Mouse (Mus musculus): ENCODE results near the gene Btf3. TPM values are rescaled to one million over a fixed set of nuclear protein-coding genes. Genes with fewer than 3 reads are reported as not detected.

Gene Btf3
- polyA plus RNA-seq, 1 experiment from 2014 or later: 661 TPM

DNA sequence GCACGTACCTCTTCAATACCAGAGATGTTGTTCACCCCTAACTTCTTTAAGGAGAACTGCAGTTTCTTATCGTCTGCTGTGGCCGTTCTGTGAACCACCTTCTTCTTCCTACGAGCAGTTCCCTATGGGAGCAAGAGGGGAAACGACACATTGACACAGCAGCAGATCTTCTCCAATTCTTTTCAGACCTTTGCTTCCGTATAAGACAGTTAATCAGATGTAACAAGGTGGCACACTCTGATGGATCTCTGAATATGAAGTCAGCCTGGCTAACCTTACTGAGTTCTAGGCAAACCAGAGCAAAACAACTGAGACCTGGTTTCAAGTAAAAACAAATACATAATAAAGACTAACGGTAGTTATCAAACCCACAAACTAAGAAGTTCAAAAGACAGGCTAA, 3.2 kb downstream of the Btf3 start:
- WGBS: 66% methylated on average over 7 of the region's 7 CpGs
- Histone ChIP-seq H3K36me3 (ENCODE audit: control insufficient read depth, insufficient read depth, low read length) (peaks cover 43% of the 10 kb centered on the region), H3K27me3 (ENCODE audit: control insufficient read depth, insufficient read depth, low read depth, low read length) (no peaks in the 10 kb centered on the region), H3K27ac (ENCODE audit: low read length) (no peak overlapping the region), H3K4me3 (ENCODE audit: low read length) (no peak overlapping the region), H3K4me2 (ENCODE audit: low read depth, low read length) (no peak overlapping the region), H3K9ac (ENCODE audit: low read length) (no peak overlapping the region), H3K9me3 (ENCODE audit: control insufficient read depth, low read length) (no peaks in the 10 kb centered on the region), H3K4me1 (replicated peaks; ENCODE audit: control insufficient read depth, insufficient read depth, low read length) (peaks cover 16% of the 10 kb centered on the region)
- ATAC-seq (ENCODE audit: low read depth): no peak

DNA sequence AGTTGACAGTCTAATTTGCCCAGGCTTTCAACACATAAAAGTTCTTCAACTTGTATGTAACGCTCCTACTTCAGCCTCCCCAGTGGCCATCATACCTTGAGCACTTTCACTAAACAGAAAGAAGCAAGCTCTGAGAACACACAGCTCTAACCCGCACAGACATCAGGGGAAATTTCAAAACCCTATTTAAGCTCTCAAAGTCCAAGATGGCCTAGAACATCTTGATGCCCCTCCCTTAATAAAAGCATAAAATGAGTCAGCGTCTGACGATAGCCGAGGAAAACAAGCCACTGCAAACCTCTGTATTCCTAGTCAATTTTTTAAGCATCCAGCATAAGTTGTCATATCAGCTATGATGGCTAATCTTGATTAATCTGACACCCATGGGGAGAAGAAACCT, 5.2 kb downstream of the Btf3 start:
- H3K36me3 ChIP-seq (ENCODE audit: control insufficient read depth, insufficient read depth, low read length): peaks cover 44% of the 10 kb centered on the region
- H3K27ac ChIP-seq (ENCODE audit: low read length): no peak overlapping the region
- 93% methylated on average over 5 of the region's 5 CpGs for WGBS

GRCm38 (mm10) chr13:98308724-98309123, 8.1 kb downstream of the Btf3 start:
- Histone ChIP-seq H3K27ac (ENCODE audit: low read length) (no peak overlapping the region), H3K4me3 (ENCODE audit: low read length) (no peak overlapping the region), H3K36me3 (ENCODE audit: control insufficient read depth, insufficient read depth, low read length) (peaks cover 42% of the 10 kb centered on the region), H3K4me2 (ENCODE audit: low read depth, low read length) (no peak overlapping the region), H3K4me1 (replicated peaks; ENCODE audit: control insufficient read depth, insufficient read depth, low read length) (peaks cover 13% of the 10 kb centered on the region), H3K27me3 (ENCODE audit: control insufficient read depth, insufficient read depth, low read depth, low read length) (no peaks in the 10 kb centered on the region), H3K9ac (ENCODE audit: low read length) (no peak overlapping the region), H3K9me3 (ENCODE audit: control insufficient read depth, low read length) (no peaks in the 10 kb centered on the region)
- ATAC-seq (ENCODE audit: low read depth): no peak
- 71% methylated on average over 4 of the region's 4 CpGs for WGBS

More for the DNA sequence above, 5.2 kb downstream of the Btf3 start:
- Histone ChIP-seq H3K4me3 (ENCODE audit: low read length) (no peak overlapping the region), H3K4me1 (replicated peaks; ENCODE audit: control insufficient read depth, insufficient read depth, low read length) (peaks cover 20% of the 10 kb centered on the region), H3K4me2 (ENCODE audit: low read depth, low read length) (no peak overlapping the region), H3K9me3 (ENCODE audit: control insufficient read depth, low read length) (no peaks in the 10 kb centered on the region), H3K9ac (ENCODE audit: low read length) (no peak overlapping the region), H3K27me3 (ENCODE audit: control insufficient read depth, insufficient read depth, low read depth, low read length) (no peaks in the 10 kb centered on the region)
- no peak for ATAC-seq (ENCODE audit: low read depth)

DNA sequence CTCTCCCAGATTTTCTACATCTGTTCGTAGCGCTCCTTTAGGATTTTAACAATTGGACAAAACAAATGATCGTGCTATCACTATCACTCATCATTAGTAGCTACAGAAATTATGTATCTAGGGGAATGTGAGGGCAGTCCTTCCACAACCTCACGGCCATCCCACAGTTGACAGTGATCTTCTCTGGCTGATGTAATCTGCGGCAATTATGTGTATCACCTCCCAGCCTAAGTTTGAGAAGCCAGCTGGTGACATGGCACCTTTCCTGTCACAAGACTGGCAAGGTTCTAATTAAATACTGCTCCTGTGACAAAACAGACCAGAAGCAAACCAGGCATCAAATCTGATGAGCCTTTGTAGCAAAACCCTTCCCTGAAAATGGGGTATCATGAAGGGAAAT, 8.8 kb downstream of the Btf3 start:
- H3K4me2 ChIP-seq (ENCODE audit: low read depth, low read length): no peak overlapping the region
- H3K4me3 ChIP-seq (ENCODE audit: low read length): no peak overlapping the region
- peaks cover 11% of the 10 kb centered on the region for H3K4me1 ChIP-seq (replicated peaks; ENCODE audit: control insufficient read depth, insufficient read depth, low read length)
- ATAC-seq (ENCODE audit: low read depth): no peak
- H3K27me3 ChIP-seq (ENCODE audit: control insufficient read depth, insufficient read depth, low read depth, low read length): no peaks in the 10 kb centered on the region
- H3K36me3 ChIP-seq (ENCODE audit: control insufficient read depth, insufficient read depth, low read length): peaks cover 35% of the 10 kb centered on the region
- 71% methylated on average over 5 of the region's 5 CpGs for WGBS
- H3K9me3 ChIP-seq (ENCODE audit: control insufficient read depth, low read length): no peaks in the 10 kb centered on the region
- no peak overlapping the region for H3K27ac ChIP-seq (ENCODE audit: low read length)
- no peak overlapping the region for H3K9ac ChIP-seq (ENCODE audit: low read length)

- Histone ChIP-seq H3K27ac (ENCODE audit: low read length) (no peak overlapping the region), H3K4me3 (ENCODE audit: low read length) (no peak overlapping the region), H3K27me3 (ENCODE audit: control insufficient read depth, insufficient read depth, low read depth, low read length) (no peaks in the 10 kb centered on the region), H3K9ac (ENCODE audit: low read length) (no peak overlapping the region), H3K9me3 (ENCODE audit: control insufficient read depth, low read length) (no peaks in the 10 kb centered on the region), H3K4me1 (replicated peaks; ENCODE audit: control insufficient read depth, insufficient read depth, low read length) (peaks cover 11% of the 10 kb centered on the region), H3K36me3 (ENCODE audit: control insufficient read depth, insufficient read depth, low read length) (peaks cover 28% of the 10 kb centered on the region), H3K4me2 (ENCODE audit: low read depth, low read length) (peak overlapping the region; percentile 24; the same call in 1 of the 2 replicates)
- WGBS: 25% methylated on average over 14 of the region's 14 CpGs
- ATAC-seq (ENCODE audit: low read depth): peak; percentile 44; the same call in 1 of the 2 replicates
These were observed 9.8 kb downstream of the Btf3 start for GRCm38 (mm10) chr13:98306852-98307475.

- peaks cover 11% of the 10 kb centered on the region for H3K4me1 ChIP-seq (replicated peaks; ENCODE audit: control insufficient read depth, insufficient read depth, low read length)
- no peaks in the 10 kb centered on the region for H3K27me3 ChIP-seq (ENCODE audit: control insufficient read depth, insufficient read depth, low read depth, low read length)
- H3K27ac ChIP-seq (ENCODE audit: low read length): peak overlapping the region; percentile 60; the same call in 1 of the 2 replicates
- H3K4me2 ChIP-seq (ENCODE audit: low read depth, low read length): no peak overlapping the region; the same call in 1 of the 2 replicates
- ATAC-seq (ENCODE audit: low read depth): 0 out of 2 replicates have a peak, but pooled peaks have one; percentile 51
- no peak overlapping the region for H3K9ac ChIP-seq (ENCODE audit: low read length)
- H3K9me3 ChIP-seq (ENCODE audit: control insufficient read depth, low read length): no peaks in the 10 kb centered on the region
- H3K36me3 ChIP-seq (ENCODE audit: control insufficient read depth, insufficient read depth, low read length): peaks cover 22% of the 10 kb centered on the region
- 31% methylated on average over 5 of the region's 5 CpGs for WGBS
- no peak overlapping the region for H3K4me3 ChIP-seq (ENCODE audit: low read length)
These were observed 10.4 kb downstream of the Btf3 start for GRCm38 (mm10) chr13:98306393-98306792.

GRCm38 (mm10) chr13:98305257-98305656, 11.5 kb downstream of the Btf3 start:
- no peaks in the 10 kb centered on the region for H3K9me3 ChIP-seq (ENCODE audit: control insufficient read depth, low read length)
- H3K4me2 ChIP-seq (ENCODE audit: low read depth, low read length): no peak overlapping the region
- peaks cover 11% of the 10 kb centered on the region for H3K36me3 ChIP-seq (ENCODE audit: control insufficient read depth, insufficient read depth, low read length)
- H3K4me3 ChIP-seq (ENCODE audit: low read length): no peak overlapping the region
- 94% methylated on average over 9 of the region's 9 CpGs for WGBS
- peaks cover 11% of the 10 kb centered on the region for H3K4me1 ChIP-seq (replicated peaks; ENCODE audit: control insufficient read depth, insufficient read depth, low read length)
- H3K27ac ChIP-seq (ENCODE audit: low read length): no peak overlapping the region
- no peaks in the 10 kb centered on the region for H3K27me3 ChIP-seq (ENCODE audit: control insufficient read depth, insufficient read depth, low read depth, low read length)
- no peak overlapping the region for H3K9ac ChIP-seq (ENCODE audit: low read length)
- no peak for ATAC-seq (ENCODE audit: low read depth)

GRCm38 (mm10) chr13:98298833-98299758, 17.7 kb downstream of the Btf3 start:
- Histone ChIP-seq H3K27ac (ENCODE audit: low read length) (no peak overlapping the region), H3K36me3 (ENCODE audit: control insufficient read depth, insufficient read depth, low read length) (no peaks in the 10 kb centered on the region), H3K4me3 (ENCODE audit: low read length) (no peak overlapping the region), H3K9ac (ENCODE audit: low read length) (no peak overlapping the region), H3K9me3 (ENCODE audit: control insufficient read depth, low read length) (no peaks in the 10 kb centered on the region), H3K27me3 (ENCODE audit: control insufficient read depth, insufficient read depth, low read depth, low read length) (no peaks in the 10 kb centered on the region), H3K4me2 (ENCODE audit: low read depth, low read length) (0 out of 2 replicates have a peak overlapping the region, but pooled peaks have one; percentile 19), H3K4me1 (replicated peaks; ENCODE audit: control insufficient read depth, insufficient read depth, low read length) (peaks cover 2% of the 10 kb centered on the region; the same call in 1 of the 2 replicates)
- peak; percentile 80 for ATAC-seq (ENCODE audit: low read depth)
- WGBS: 40% methylated on average over 20 of the region's 21 CpGs

GRCm38 (mm10) chr13:98297883-98298482, 18.8 kb downstream of the Btf3 start:
- H3K9ac ChIP-seq (ENCODE audit: low read length): no peak overlapping the region
- H3K4me3 ChIP-seq (ENCODE audit: low read length): no peak overlapping the region
- H3K9me3 ChIP-seq (ENCODE audit: control insufficient read depth, low read length): no peaks in the 10 kb centered on the region
- whole genome bisulfite sequencing: 90% methylated on average over 6 of the region's 6 CpGs
- H3K36me3 ChIP-seq (ENCODE audit: control insufficient read depth, insufficient read depth, low read length): no peaks in the 10 kb centered on the region
- H3K27ac ChIP-seq (ENCODE audit: low read length): no peak overlapping the region
- H3K4me2 ChIP-seq (ENCODE audit: low read depth, low read length): no peak overlapping the region
- H3K4me1 ChIP-seq (replicated peaks; ENCODE audit: control insufficient read depth, insufficient read depth, low read length): peaks cover 2% of the 10 kb centered on the region; the same call in 1 of the 2 replicates
- ATAC-seq (ENCODE audit: low read depth): no peak
- no peaks in the 10 kb centered on the region for H3K27me3 ChIP-seq (ENCODE audit: control insufficient read depth, insufficient read depth, low read depth, low read length)

Data from lung, embryonic 16.5 days (tissue).